Mouse (Mus musculus): Measurements from ENCODE around the gene Gtf2ird2. TPM values are rescaled to one million over a fixed set of nuclear protein-coding genes. Genes with fewer than 3 reads are reported as not detected.

The Gtf2ird2 gene
- 1 to 10 TPM; 6.4 to 6.7 TPM for polyA plus RNA-seq (2017; shearing (Covaris generic))

- peak; percentile 85 for ATAC-seq
Measured at GRCm38 (mm10) chr5:134183880-134184808, at the start of gene Gtf2ird2. Gene Gtf2ird2 (plus strand): TSS chr5:134184019.

DNA sequence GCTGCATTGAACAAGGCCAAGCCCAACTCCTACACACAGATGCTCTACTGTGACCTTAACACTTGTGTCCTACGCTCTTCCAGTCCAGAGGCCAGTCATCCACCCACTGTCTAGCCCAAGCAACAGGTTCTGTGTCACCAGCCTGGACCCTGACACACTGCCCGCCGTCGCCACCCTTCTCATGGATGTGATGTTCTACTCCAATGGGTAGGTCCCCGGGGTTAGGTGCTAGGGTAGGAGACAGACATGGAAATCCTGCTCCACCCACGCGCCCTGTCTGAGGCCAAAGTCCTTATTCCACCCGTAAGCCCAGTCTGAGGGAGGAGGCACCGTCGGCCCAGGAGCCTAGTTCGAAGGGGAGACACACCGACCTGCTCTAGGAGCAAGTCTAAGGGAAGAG is 47.8 kb upstream of the Gtf2ird2 start:
- ATAC-seq, result no peak

DNA sequence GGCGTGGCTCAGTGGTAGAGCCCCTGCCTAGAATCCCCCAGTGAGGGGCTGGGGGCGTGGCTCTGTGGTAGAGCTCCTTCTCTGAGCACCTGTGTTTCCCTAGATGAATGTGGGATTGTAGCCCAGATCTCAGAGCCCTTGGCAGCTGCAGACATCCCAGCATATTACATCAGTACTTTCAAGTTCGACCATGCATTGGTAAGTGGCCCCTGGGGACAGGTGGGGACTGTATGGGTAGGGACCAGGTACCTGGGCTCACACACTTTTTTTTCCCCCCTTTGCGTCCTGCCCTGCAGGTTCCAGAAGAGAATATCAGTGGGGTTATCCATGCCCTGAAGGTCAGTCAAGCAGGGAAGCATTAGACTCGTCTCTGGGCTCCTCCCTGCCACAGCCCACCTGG is 45.9 kb upstream of the Gtf2ird2 start:
- no peak for ATAC-seq

DNA sequence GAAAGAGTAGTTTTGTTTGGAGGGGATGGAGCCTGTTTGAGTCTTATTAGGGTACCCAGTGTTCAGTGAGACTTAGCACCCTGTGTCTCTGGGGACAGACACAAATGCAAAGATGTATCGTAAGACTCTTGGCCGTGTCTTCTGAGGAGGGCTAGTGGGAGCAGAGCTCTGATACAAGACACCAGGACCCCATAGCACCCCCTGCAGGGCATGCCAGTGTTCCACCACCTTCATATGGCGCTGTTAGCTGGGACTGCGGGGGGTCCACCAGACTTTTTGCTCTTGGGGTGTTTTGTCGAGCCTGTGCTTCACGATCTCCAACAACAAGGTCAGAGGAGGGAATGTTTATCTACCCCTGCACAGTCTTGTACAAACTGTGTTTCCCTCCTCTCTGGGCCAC is 44.4 kb upstream of the Gtf2ird2 start:
- ATAC-seq, result no peak

- ATAC-seq, result no peak
Measured at GRCm38 (mm10) chr5:134141236-134141635, 42.6 kb upstream of the Gtf2ird2 start.

DNA sequence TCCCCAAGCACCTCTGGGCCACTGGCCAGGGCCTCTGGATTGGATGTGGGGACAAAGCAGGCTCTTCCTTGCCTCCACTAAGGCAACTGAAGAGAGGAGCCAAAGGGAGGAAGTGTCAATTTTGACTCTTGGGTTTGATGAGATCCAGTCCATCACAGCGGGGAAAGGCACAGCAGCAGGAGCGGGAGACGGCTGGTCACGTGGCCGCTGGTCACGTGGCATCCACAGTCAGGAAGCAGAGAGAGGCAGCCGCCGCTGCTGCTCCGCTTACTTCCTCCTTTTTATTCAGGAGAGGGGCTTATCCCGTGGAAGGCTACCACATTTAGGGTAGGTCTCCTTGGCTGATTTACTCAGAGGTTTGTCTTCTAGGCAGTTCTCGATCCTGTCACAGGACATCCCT is 41.4 kb upstream of the Gtf2ird2 start:
- no peak for ATAC-seq

GRCm38 (mm10) chr5:134144986-134145385 is 38.8 kb upstream of the Gtf2ird2 start:
- ATAC-seq, result no peak

GRCm38 (mm10) chr5:134147194-134147753 is 36.5 kb upstream of the Gtf2ird2 start:
- no peak for ATAC-seq

GRCm38 (mm10) chr5:134148153-134148552 is 35.7 kb upstream of the Gtf2ird2 start:
- no peak for ATAC-seq

DNA sequence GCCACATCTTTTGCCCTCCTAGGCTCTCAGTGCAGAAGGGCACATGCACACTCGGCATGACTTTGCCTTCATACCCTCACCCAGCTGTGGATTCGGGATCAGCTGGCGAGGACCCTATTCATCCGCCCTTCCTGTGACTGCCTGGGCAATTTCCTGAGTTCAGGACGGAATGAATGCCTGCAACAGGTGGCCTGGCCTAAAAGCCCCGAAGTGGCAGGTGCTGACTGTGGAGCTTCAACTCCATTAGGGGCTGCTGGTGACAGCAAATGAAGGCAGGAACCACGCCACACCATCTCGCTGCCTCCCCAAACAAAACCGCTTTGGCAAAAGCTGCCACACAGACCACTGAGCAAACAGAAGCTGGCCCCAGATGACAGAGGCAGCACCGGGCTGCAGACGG is 31.9 kb upstream of the Gtf2ird2 start:
- no peak for ATAC-seq

GRCm38 (mm10) chr5:134155916-134156466 is 27.8 kb upstream of the Gtf2ird2 start:
- no peak for ATAC-seq

GRCm38 (mm10) chr5:134164688-134165087 is 19.1 kb upstream of the Gtf2ird2 start:
- ATAC-seq, result no peak

DNA sequence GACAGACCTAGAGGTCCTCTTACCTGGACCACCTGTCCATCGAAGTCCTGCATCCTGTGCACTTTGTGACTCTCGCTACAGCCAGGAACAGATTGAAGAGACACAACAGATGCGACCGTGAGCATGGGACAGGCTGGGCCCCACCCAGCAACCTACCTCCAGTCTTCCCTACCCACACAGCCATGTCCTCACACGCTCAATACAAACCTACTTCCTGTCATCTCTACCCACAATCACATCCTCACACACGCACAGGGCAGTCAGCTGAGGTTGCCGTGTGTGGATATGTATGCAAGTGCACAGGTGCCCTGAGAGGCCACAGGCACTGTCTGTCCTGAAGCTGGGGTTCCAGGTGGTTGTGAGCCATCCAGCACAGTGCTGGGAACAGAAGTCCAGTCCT is 17.2 kb upstream of the Gtf2ird2 start:
- peak; percentile 53 for ATAC-seq

DNA sequence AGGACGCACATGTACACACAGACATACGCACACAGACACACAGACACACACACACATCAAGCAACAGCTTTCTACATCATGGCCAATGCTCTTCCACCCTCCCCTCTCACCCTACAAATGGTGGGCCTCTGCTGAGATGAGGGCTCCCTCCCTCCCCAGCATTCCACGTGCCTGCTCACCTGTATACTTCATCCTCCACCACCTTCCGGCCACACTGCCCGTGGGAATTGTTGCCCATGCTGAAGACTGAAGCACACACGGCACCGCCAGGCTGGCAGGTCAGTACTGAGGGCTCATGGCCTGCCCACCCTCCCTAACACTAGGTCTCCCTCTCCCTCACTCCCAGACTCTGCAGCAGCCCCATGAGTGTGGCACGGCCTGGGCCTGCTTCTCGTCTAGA is 15.8 kb upstream of the Gtf2ird2 start:
- ATAC-seq, result no peak

GRCm38 (mm10) chr5:134169231-134169630 is 14.6 kb upstream of the Gtf2ird2 start:
- ATAC-seq, result no peak

DNA sequence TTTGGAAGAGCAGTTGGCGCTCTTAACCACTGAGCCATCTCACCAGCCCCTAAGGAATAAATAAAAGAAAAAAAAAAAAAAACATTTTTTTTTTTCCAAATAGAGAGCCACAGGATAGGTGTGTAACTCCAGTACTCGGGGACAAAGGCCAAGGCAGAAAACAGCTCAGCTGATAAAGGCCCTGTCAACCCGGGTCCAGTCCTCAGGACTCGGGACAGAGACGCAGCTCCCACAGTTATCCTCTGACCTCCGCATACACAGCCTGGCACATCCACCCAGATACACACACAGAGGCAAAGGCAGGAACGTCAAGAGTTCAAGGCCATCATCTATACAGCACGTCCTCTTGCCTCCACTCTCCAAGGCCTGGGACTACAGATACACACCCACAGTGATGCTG is 13.7 kb upstream of the Gtf2ird2 start:
- ATAC-seq, result no peak

- no peak for ATAC-seq
Measured at GRCm38 (mm10) chr5:134173206-134173605, 10.6 kb upstream of the Gtf2ird2 start.

DNA sequence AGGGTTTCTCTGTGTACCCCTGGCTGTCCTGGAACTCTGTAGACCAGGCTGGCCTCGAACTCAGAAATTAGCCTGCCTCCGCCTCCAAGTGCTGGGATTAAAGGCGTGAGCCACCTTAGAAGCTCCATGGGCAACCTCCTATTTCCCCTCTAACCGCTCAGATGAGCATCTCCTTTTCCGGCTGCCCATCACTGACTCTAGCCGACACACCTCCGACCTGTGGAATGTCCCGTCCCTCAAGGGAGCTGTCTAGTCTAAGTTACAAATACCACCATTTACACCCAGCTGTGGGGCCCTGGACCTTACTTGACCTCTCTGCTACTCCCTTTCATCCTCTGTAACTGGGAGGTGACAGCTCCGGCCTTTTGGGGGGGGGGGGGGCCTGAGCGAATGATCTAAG is 8.1 kb upstream of the Gtf2ird2 start:
- ATAC-seq, result no peak

DNA sequence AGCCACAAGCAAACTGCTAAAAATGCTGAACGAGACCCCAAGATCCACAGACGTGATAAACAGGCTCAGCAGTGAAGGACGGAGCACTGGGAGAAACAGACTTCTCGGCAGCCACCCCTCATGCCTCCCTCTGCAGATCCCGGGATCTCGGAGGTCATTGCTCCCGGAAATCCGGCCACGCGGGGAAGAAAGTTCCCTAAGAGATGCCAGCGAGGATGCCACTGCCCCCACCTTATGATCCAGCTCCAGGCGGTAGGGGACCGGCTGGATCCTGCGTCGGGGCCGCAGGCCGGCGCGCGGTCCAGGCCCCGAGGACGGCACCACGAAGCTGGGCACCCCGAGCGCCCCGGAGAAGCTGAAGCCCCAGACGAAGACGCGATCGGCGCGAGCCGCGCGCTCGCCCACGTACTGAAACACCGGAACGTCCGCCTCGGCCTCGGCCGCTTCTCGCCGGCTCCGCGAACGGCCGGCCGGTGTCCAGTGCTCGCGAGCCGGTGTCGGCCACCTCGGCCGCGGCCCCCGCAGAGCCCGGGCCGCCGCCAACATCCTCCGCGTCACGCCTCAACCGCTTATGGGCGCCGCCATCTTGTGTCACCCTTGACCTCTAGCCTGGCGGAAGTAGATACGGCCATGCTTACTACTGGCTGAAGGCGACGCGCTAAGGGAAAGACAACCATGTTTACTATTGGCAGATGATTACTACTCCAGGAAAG is 7.5 kb upstream of the Gtf2ird2 start, which contains the start of gene Rcc1l:
Rcc1l (minus strand) TSS at position 606 of the 713 bp plus-strand sequence.
- ATAC-seq, result peak; percentile 96

GRCm38 (mm10) chr5:134178536-134178935 is 5.3 kb upstream of the Gtf2ird2 start:
- no peak for ATAC-seq

DNA sequence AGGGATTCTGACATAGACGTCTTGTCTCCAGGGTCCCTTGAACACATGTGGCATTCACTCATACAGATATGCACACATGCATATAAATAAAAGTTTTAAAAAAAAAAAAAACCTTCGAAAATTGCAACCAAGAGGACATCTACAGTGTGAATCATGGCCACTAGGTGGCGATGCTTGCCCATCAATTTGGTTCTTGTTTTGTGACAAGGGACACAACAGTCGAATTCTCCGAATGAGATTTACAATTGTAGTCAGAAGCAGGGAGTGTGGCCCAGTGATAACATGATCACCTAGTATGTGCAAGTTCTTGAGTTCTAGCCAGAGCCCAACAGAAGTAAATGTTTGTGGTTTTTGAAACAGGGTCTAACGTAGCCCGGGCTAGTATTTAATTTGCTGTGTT is 3.9 kb upstream of the Gtf2ird2 start:
- ATAC-seq, result peak; percentile 20

DNA sequence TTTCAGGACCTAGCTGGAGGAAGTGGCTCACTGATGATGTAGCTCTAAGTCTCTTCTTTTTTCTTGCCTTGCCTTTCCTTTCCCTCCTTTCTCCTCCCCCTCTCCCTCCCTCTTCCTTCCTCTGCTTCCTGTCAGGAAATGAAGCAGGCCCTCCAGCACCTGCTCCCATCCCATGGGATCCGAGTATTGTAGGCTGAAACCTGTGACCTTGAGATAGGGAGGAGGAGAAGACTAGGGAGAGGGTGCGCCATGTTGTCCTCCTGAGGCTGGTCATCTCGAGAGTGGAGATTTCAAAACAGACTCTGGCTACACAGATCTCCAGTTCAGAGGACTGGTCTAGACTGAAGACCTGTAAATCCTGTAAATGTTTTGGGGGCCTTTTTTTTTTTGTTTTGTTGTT is 1.6 kb upstream of the Gtf2ird2 start:
- ATAC-seq, result no peak

DNA sequence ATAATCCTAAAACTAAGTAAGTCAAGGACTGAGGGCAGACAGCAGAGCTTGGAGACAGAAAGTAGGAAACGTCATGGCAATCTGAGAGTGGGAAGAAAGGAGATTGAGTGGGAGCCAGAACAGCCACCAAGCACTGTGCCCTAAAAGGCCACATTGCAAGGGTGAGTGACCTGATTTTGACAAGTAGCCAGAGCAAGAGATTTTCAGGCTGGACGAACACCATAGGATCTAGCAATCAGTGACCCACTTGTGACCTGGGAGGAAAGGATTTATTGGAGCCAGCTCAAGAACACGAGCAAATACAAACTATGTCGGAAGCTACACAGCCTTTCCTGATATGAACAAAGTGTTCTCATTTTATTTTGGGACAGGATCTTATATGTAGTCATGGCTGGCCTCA is 1.1 kb upstream of the Gtf2ird2 start:
- ATAC-seq, result no peak

Data from CD4-positive, CD25-positive, alpha-beta regulatory T cell, adult 4 months (primary cell).